Mouse (Mus musculus) kidney, adult 18-20 months (tissue): ENCODE results near the gene Atp8b3.

Source experiments
- DNase-seq: peaks from one replicate; pipeline ENCODE4 v3.0.0; 2021

The Atp8b3 gene

DNA sequence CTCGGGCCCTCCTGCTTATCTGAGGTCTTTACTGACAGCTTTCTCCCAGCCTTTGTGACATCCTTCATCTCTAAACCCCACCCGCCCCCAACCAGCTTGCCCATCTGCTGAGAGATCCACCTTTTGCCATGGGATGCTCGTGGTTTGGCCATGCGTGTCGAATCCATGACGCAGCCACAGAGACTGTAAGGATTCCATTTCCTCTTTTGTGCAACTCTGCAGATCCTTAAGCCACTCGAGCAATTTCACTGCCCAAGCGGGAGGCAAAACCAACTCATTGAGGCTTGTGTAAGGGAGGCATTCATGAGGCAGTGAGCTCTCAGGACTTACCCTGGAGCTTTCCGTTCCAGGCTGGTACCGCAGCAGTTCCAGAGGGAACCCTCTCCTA lies 28.7 kb downstream of the Atp8b3 start:
- no peak for DNase-seq

DNA sequence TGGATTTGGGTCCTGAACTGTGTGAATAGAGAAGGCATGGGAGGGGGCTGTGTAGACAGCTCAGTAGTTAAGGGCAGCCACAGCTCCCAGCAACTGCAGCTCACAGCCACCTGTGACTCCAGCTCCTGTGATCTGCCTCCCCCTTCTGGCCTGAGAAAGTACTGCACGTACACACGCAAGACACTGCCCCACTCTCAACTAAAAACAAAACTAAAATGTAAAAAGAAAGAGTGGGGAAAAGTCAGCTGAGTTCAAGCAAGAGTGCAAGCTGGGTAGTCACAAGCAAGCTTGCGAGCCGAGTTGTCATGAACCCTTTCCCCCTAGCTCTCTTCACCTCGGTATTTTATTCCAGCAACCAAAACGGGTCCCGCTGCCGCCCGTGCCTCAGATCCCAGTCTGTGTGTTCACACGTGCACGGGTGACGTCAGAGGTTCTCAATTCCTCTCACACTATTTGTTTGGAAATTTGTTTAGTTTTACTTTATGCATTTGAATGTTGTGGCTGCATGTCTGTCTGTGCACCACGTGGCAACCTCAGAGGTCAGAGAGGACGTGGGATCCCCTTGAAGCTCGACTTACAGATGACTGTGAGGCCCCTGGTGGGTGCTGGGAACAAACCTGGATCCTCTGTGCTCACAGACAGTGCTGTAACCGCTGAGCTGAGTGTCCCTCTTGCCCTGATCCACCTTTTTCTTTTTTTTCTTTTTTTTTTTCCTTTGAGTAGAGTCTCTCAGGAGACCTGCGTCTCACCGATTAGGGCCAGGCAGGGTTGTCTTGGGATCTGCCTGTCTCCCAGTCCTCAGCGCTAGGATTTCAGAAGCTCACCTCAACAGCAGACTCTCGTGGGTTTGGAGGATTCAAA lies 29.3 kb downstream of the Atp8b3 start:
- DNase-seq = peak; percentile 88

- peak; percentile 77 for DNase-seq
Observed at GRCm38 (mm10) chr10:80506222-80506621, 32.7 kb downstream of the Atp8b3 start.

DNA sequence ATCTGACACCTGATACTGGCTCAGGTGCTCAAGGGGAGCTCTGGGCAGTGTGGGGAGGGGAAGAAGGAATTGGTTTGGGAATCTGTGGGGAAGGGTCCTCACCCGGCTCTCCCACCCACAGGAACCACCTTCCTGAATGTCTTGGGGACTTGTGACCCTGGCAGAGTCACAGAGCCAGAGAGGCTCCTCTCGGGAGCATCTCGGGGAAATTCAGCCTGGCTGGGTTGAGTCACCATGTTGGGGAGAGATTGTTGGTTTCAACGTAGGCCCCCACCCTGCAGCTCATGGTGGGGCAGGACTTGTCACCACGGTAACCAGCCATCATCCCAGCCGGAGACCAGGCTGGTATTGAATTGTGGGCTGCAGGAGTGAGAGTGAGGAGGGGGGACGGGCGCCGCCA lies 34.2 kb downstream of the Atp8b3 start:
- no peak for DNase-seq

DNA sequence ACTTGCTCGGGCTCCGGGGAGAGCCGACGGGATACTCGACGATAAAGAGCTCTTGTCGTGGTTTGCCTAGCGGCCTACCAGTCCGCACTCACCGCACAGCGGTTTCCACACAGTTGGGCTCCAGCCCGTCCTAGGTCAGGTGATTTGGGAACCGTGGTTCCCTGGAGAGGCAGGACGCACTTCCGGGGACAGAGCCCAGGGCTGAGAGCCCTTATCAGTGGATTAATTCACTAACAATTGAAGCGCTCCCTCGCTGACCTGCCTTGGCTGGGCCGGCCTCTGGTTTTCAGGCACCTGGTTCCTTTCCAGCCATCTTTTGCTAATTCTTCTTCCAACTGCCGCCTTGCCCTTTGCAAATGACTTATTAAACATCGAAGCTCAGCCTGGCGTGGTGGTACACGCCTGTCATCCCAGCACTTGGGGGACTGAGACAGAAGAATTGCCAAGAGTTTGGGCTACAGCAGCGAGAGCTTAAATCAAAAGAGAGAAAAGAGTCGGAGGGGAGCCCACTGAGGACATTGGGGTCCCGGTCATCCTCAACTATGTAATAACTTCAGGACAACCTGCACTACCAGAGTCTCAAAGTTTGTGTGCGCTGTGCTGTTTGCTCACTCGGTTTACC lies 35.2 kb downstream of the Atp8b3 start:
- no peak for DNase-seq

DNA sequence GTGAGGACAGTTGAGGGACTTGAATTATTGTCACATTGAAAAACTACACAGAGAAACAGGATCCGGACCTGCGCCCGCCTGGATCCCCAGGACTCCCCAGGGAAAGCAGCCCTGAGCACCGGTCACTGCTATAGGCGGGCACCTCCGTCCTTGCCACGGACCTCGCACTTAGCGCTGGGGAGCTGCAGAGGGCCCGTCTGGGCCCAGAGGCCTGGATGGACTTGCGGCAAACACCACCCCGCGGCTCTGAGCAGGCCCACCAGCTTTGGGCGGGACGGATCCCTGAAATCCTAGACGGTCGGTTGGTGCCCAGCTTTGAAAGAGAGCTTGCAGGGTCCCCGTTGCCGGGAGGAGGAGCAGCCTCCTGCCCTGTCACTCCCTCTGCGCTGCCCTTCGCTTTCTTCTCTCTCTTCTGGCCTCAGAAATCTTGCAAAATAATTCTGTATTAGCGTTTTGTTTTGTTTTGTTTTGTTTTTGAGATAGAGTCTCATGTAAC lies 36.1 kb downstream of the Atp8b3 start:
- DNase-seq = no peak

- DNase-seq = no peak
Observed at GRCm38 (mm10) chr10:80502291-80502690, 36.6 kb downstream of the Atp8b3 start.

GRCm38 (mm10) chr10:80496421-80496820 lies 42.5 kb downstream of the Atp8b3 start:
- DNase-seq = no peak

GRCm38 (mm10) chr10:80495901-80496300 lies 43.0 kb downstream of the Atp8b3 start:
- DNase-seq = no peak

GRCm38 (mm10) chr10:80494732-80495131 lies 44.2 kb downstream of the Atp8b3 start, which contains the start of gene Onecut3:
Gene Onecut3 (plus strand): TSS chr10:80494835.
- DNase-seq = peak; percentile 48

- DNase-seq = peak; percentile 64
Observed at GRCm38 (mm10) chr10:80490051-80490450, 48.9 kb downstream of the Atp8b3 start.

GRCm38 (mm10) chr10:80486862-80487379 lies 52.0 kb downstream of the Atp8b3 start:
- DNase-seq = no peak

DNA sequence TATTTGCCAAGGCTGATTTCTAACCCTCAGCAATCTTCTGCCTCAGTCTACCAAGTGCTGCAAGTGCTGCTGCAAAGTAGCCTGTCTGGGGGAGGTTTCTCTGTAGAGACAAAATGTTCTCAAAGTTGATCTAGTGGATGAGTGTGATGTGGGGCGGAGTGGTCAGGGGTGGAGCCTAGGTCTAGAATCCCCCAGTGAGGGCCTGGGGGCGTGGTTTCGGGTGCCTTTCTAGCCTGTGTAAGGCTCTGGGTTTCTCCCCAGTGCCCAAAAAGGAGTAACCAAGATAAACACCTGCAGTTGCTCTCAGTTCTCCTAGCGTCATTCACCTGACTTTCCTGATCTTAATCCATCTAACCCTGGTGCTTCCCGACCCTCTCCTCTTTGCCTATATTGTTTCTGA lies 57.9 kb downstream of the Atp8b3 start:
- no peak for DNase-seq

DNA sequence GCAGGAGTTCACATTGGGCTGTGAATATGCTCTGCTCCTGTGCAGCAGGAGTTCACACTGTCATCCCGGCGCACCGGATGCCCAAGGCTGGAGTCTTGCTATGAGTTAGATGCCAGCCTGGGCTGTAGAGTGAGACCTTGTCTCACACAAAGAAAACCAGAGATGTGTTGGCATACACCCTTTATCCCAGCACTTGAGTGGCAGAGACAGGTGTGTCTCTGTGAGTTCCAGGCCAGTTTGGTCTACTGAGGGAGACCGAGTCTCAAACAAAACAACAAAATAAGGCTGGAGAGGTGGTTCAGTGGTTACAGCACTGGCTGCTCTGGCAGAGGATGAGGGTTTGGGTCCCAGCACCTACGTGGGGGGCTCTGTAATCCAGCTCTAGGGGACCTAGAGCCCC lies 60.4 kb downstream of the Atp8b3 start:
- no peak for DNase-seq

DNA sequence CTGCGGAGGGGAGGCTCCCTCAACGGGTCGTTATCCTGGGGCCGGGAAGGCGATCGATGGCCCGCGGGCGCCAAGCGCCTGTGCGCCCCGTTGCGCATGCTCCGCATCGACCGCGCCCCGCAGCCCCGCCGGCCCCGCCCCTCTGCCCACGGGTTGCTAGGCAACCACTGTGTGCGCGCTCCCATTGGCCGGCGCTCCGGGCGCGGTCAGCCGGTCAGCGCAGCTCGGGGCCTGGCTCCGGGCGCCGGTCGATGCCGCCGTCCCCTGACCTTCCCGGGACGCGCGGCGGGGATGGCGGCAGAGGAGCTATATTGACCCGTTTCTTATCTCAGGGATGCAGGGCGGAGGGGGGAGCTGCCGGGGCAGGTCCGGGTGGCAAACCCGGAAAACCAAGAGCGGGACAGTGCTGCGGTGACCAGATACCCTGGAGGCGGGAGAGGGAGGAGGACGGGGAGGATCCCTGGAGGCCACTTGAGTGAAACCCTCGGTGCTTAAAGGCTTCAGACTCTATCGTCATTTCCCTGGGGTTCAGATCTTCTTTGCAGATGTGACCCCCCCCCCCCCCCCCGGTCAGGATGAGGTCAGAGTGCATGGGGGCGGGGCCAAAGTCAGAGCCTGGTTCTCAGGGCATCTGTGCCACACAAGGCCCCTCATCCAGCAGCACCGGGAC lies 63.5 kb downstream of the Atp8b3 start:
- DNase-seq = peak; percentile 88
